Comparison of ENCODE assay signal across 9 mouse cellular contexts in genomic region chr1:40844616-40845015, GRCm38 (mm10). TPM values are rescaled to one million over a fixed set of nuclear protein-coding genes. Genes with fewer than 3 reads are reported as not detected.
DNase-seq lines count a peak whose midpoint lies in the region; ATAC-seq and TF ChIP-seq lines count a peak whose summit lies in the region.
"Had no signal": no experiment of that assay in that cellular context is flagged by ENCODE, and none has a peak within 500 bp of the region (broad histone marks: within the 10 kb centered on the region; RNA-seq: fewer than 3 reads in every experiment).

No protein-coding gene starts in this region.

- ATAC-seq in cerebellum, adult (ENCODE audit: insufficient number of reproducible peaks, low FRiP score, low TSS enrichment) = no peak
- ATAC-seq in kidney, embryonic 15.5 days (replicated peaks; ENCODE audit: low FRiP score) = 0 out of 2 replicates have a peak, but pooled peaks have one; percentile 12
- no peak for ATAC-seq in liver, embryonic 14.5 days (ENCODE audit: insufficient read depth)

- no peak overlapping the region for H3K9ac ChIP-seq in CH12.LX (ENCODE audit: insufficient read depth, low read depth)
- no peak overlapping the region for H3K9ac ChIP-seq in kidney, embryonic 15.5 days
- H3K9ac ChIP-seq in liver, embryonic 14.5 days (replicated peaks) = no peak overlapping the region
- H3K9ac ChIP-seq: liver, embryonic 15.5 days had no signal

- TF ChIP-seq CTCF in CH12.LX (conservative IDR thresholded peaks at IDR 0.05 in 1 of 2, IDR thresholded peaks at IDR 0.05 in 1 of 2; ENCODE audit: low read depth in 2 of 2, low read length in 2 of 2) = peak in 1 of 2 experiments; percentile 43; a peak in 2 of 4 replicates
- TF ChIP-seq CTCF in liver, embryonic 14.5 days (IDR thresholded peaks at IDR 0.05; ENCODE audit: low read depth) = peak; percentile 79

- in situ Hi-C loops in CH12.LX (cut with MboI; ENCODE audit: low pct_ligation_motif_present, low pct_unique_long_range_greater_than_20kb, low sequenced_read_pairs) = no loop called here

- no peak for TF ChIP-seq POLR2A in CH12.LX (IDR thresholded peaks at IDR 0.05; ENCODE audit: low read depth, low read length)

- TF ChIP-seq RAD21 in CH12.LX (IDR thresholded peaks at IDR 0.05; ENCODE audit: low read depth, low read length) = no peak; the same call in none of the 2 replicates

- H3K4me2 ChIP-seq in CH12.LX (ENCODE audit: insufficient read depth, low read depth, poor library complexity, severe bottlenecking) = no peak overlapping the region
- H3K4me2 ChIP-seq in kidney, embryonic 15.5 days = no peak overlapping the region
- H3K4me2 ChIP-seq in liver, embryonic 14.5 days (ENCODE audit: low read depth) = no peak overlapping the region
- H3K4me2 ChIP-seq: liver, embryonic 15.5 days had no signal

- peak; percentile 5 for DNase-seq in cerebellum, adult 11 months
- no peak for DNase-seq in CH12.LX (ENCODE audit: extremely low read depth)
- peak; percentile 5 for DNase-seq in c-Kit-positive CD71-positive TER-119-negative erythroid progenitor cells, embryonic 14.5 days (ENCODE audit: low read depth)
- peak; percentile 8 to 77 for DNase-seq in frontal cortex, adult 2 months (ENCODE audit: extremely low spot score in 1 of 2, low spot score in 1 of 2)
- no peak for DNase-seq in liver, embryonic 14.5 days (ENCODE audit: low read depth in 3 of 3, low spot score in 3 of 3)
- DNase-seq in retina, postnatal 1 day = peak; percentile 64

- dilution Hi-C loops in CH12.LX (cut with MboI; ENCODE audit: extremely low pct_ligation_motif_present, extremely low pct_unique_long_range_greater_than_20kb, low sequenced_read_pairs) = no loop called here

- no peaks in the 10 kb centered on the region for H3K79me2 ChIP-seq in CH12.LX (replicated peaks; ENCODE audit: control insufficient read depth, extremely low read depth, insufficient read depth, poor library complexity, severe bottlenecking)

- H3K9me3 ChIP-seq in CH12.LX (replicated peaks; ENCODE audit: low read length) = peaks cover 60% of the 10 kb centered on the region
- no peaks in the 10 kb centered on the region for H3K9me3 ChIP-seq in kidney, embryonic 15.5 days (replicated peaks)
- H3K9me3 ChIP-seq in liver, embryonic 14.5 days (ENCODE audit: control insufficient read depth, low read length) = no peaks in the 10 kb centered on the region
- H3K9me3 ChIP-seq: liver, embryonic 15.5 days had no signal

- no peaks in the 10 kb centered on the region for H3K36me3 ChIP-seq in CH12.LX (replicated peaks in 1 of 2; ENCODE audit: control insufficient read depth in 1 of 2, insufficient read depth in 1 of 2, low read length in 1 of 2)
- H3K36me3 ChIP-seq in kidney, embryonic 15.5 days = no peaks in the 10 kb centered on the region
- H3K36me3 ChIP-seq in liver, embryonic 14.5 days (replicated peaks; ENCODE audit: control insufficient read depth, insufficient read depth, low read depth) = no peaks in the 10 kb centered on the region
- H3K36me3 ChIP-seq: liver, embryonic 15.5 days had no signal

- no peaks in the 10 kb centered on the region for H3K27me3 ChIP-seq in CH12.LX (replicated peaks)
- H3K27me3 ChIP-seq in kidney, embryonic 15.5 days = no peaks in the 10 kb centered on the region
- no peaks in the 10 kb centered on the region for H3K27me3 ChIP-seq in liver, embryonic 14.5 days (ENCODE audit: control insufficient read depth, insufficient read depth, low read length)
- H3K27me3 ChIP-seq: liver, embryonic 15.5 days had no signal

- H3K27ac ChIP-seq in CH12.LX (ENCODE audit: insufficient read depth, low read depth) = no peak overlapping the region
- H3K27ac ChIP-seq in kidney, embryonic 15.5 days = no peak overlapping the region
- H3K27ac ChIP-seq in liver, embryonic 14.5 days = no peak overlapping the region
- H3K27ac ChIP-seq: liver, embryonic 15.5 days had no signal

- no peaks in the 10 kb centered on the region for H3K4me1 ChIP-seq in CH12.LX (ENCODE audit: control insufficient read depth in 1 of 2, insufficient read depth in 2 of 2)
- H3K4me1 ChIP-seq in kidney, embryonic 15.5 days = no peaks in the 10 kb centered on the region
- H3K4me1 ChIP-seq in liver, embryonic 14.5 days (replicated peaks; ENCODE audit: control insufficient read depth in 2 of 2, insufficient read depth in 2 of 2, low read length in 1 of 2) = no peaks in the 10 kb centered on the region
- H3K4me1 ChIP-seq: liver, embryonic 15.5 days had no signal

- H3K4me3 ChIP-seq in CH12.LX (replicated peaks in 1 of 3; ENCODE audit: low read depth in 2 of 3, low read length in 2 of 3, poor library complexity in 1 of 3) = no peak overlapping the region
- H3K4me3 ChIP-seq in kidney, embryonic 15.5 days (replicated peaks) = no peak overlapping the region
- no peak overlapping the region for H3K4me3 ChIP-seq in liver, embryonic 14.5 days (ENCODE audit: insufficient read depth in 1 of 2, low read depth in 2 of 2, low read length in 2 of 2)
- H3K4me3 ChIP-seq: liver, embryonic 15.5 days had no signal

- TF ChIP-seq EP300 in CH12.LX (IDR thresholded peaks at IDR 0.05; ENCODE audit: low read length) = no peak
- TF ChIP-seq EP300 in liver, embryonic 14.5 days (IDR thresholded peaks at IDR 0.05; ENCODE audit: low read depth) = no peak

TF ChIP-seq in CH12.LX, 34 proteins besides CTCF, POLR2A, EP300 and RAD21:
- TF ChIP-seq ZMIZ1 (IDR thresholded peaks at IDR 0.05; ENCODE audit: low read depth, low read length) (no peak), NELFE (IDR thresholded peaks at IDR 0.05; ENCODE audit: low read depth, low read length) (no peak), SMC3 (IDR thresholded peaks at IDR 0.05; ENCODE audit: low read depth, low read length) (peak; percentile 11; the same call in 1 of the 2 replicates)

RNA-seq across cellular contexts. Expression of gene Tmem182, which starts 39.2 kb away (rescaled TPM):
- total RNA-seq in CH12.LX (2012; rRNA removed) (not detected in 2 replicates), CH12.LX (2014; rRNA removed) (not detected in 2 replicates)
- polyA plus RNA-seq in CH12.LX (2012; ENCODE audit: insufficient read length, low read depth) = not detected in 2 replicates
- 0.64 and 0.84 TPM in 2 replicates for polyA plus RNA-seq in frontal cortex, adult 2 months (2012; rRNA removed)
- polyA plus RNA-seq in kidney, embryonic 15.5 days (2015; fragmentation: Nextera tagmentation; extraction: Ambion mirVana) = 1.2 and 1.5 TPM in 2 replicates
- not detected in 2 replicates for polyA plus RNA-seq in liver, embryonic 14.5 days (2012; rRNA removed)
- polyA plus RNA-seq in liver, embryonic 14.5 days (2014; fragmentation: Nextera tagmentation; extraction: Ambion mirVana) = not detected in 2 replicates

RNA-seq across cellular contexts. Expression of gene Mfsd9, which starts 54.1 kb away (rescaled TPM):
- not detected in 2 replicates for total RNA-seq in CH12.LX (2012; rRNA removed)
- not detected in 2 replicates for total RNA-seq in CH12.LX (2014; rRNA removed)
- not detected in 2 replicates for polyA plus RNA-seq in CH12.LX (2012; ENCODE audit: insufficient read length, low read depth)
- polyA plus RNA-seq in frontal cortex, adult 2 months (2012; rRNA removed) = 2.9 and 3.0 TPM in 2 replicates
- polyA plus RNA-seq in kidney, embryonic 15.5 days (2015; fragmentation: Nextera tagmentation; extraction: Ambion mirVana) = 3.9 and 5.1 TPM in 2 replicates
- 0.36 and 0.37 TPM in 2 replicates for polyA plus RNA-seq in liver, embryonic 14.5 days (2012; rRNA removed)
- polyA plus RNA-seq in liver, embryonic 14.5 days (2014; fragmentation: Nextera tagmentation; extraction: Ambion mirVana) = 0.70 and 1.1 TPM in 2 replicates

Comparison
In these comparisons a context has a peak if more than half of its experiments do, and no peak if none do; other contexts are left out.
1. DNase-seq: peak in cerebellum, adult 11 months (single experiment), c-Kit-positive CD71-positive TER-119-negative erythroid progenitor cells, embryonic 14.5 days (single experiment), frontal cortex, adult 2 months (2 of 2) and retina, postnatal 1 day (single experiment); none in CH12.LX (single experiment) and liver, embryonic 14.5 days (0 of 3).